Mouse (Mus musculus) small intestine, adult 2 months (tissue): ENCODE measurements around the gene Atp6v1e2.

Experiments used
- CTCF ChIP-seq: fragments of 200-500 bp; IDR thresholded peaks from 2 replicates; pipeline ENCODE4 v1.5.1; 2012; ENCODE audit warnings: low read depth, mild to moderate bottlenecking, control low read depth, inconsistent platforms, low read length, moderate library complexity, mixed read lengths; ENCODE audit not compliant: insufficient replicate concordance, insufficient read length; ENCODE audit errors: extremely low read depth
- POLR2A ChIP-seq: fragments of 200-500 bp; IDR thresholded peaks from 2 replicates; pipeline ENCODE4 v1.6.1; 2012; ENCODE audit warnings: low read depth, mild to moderate bottlenecking, control low read depth, inconsistent platforms, low read length, moderate library complexity

- TF ChIP-seq CTCF (no peak), POLR2A (no peak)
These were observed 16.3 kb upstream of the Atp6v1e2 start for GRCm38 (mm10) chr17:86964041-86964440.
